Mouse (Mus musculus): ENCODE measurements at regions not wholly inside any gene's neighbourhood (a gene's known extent, or its start where the extent isn't known, plus 50 kb on each side); places are given as distances from the start of the nearest gene placed in this dataset.
"Not testable (repeated sequence)": the region's sequence is repeated elsewhere in the genome, so short reads cannot be mapped to it uniquely, and the experiment has no call there.

GRCm38 (mm10) chr16:86250021-86250420 is 348.4 kb upstream of the Adamts5 start:
- no peak overlapping the region for H3K27ac ChIP-seq
- DNase-seq (ENCODE audit: extremely low spot score in 1 of 2, low spot score in 2 of 2): no peak
- TF ChIP-seq CTCF (IDR thresholded peaks at IDR 0.05): no peak
- intact Hi-C loops (cut with DNase I): no loop called here
- no peak overlapping the region for H3K4me3 ChIP-seq

- no peak for DNase-seq (ENCODE audit: extremely low spot score in 1 of 2, low spot score in 2 of 2)
- Histone ChIP-seq H3K4me3 (no peak overlapping the region), H3K27ac (no peak overlapping the region)
- TF ChIP-seq CTCF (IDR thresholded peaks at IDR 0.05): no peak
- intact Hi-C loops (cut with DNase I): no loop called here
Measured at GRCm38 (mm10) chr16:86244191-86244590, 342.6 kb upstream of the Adamts5 start.

GRCm38 (mm10) chr16:86242766-86243510 is 341.3 kb upstream of the Adamts5 start:
- DNase-seq (ENCODE audit: extremely low spot score in 1 of 2, low spot score in 2 of 2): no peak
- Histone ChIP-seq H3K27ac (no peak overlapping the region), H3K4me3 (no peak overlapping the region)
- intact Hi-C loops (cut with DNase I): no loop called here
- TF ChIP-seq CTCF (IDR thresholded peaks at IDR 0.05): no peak

GRCm38 (mm10) chr16:86222997-86223396 is 321.4 kb upstream of the Adamts5 start:
- Histone ChIP-seq H3K27ac (no peak overlapping the region), H3K4me3 (no peak overlapping the region)
- DNase-seq (ENCODE audit: extremely low spot score in 1 of 2, low spot score in 2 of 2): no peak
- TF ChIP-seq CTCF (IDR thresholded peaks at IDR 0.05): no peak
- intact Hi-C loops (cut with DNase I): no loop called here

GRCm38 (mm10) chr16:86210547-86210946 is 308.9 kb upstream of the Adamts5 start:
- DNase-seq (ENCODE audit: extremely low spot score in 1 of 2, low spot score in 2 of 2): no peak
- H3K27ac ChIP-seq: no peak overlapping the region
- no peak overlapping the region for H3K4me3 ChIP-seq
- TF ChIP-seq CTCF (IDR thresholded peaks at IDR 0.05): no peak
- intact Hi-C loops (cut with DNase I): no loop called here

- Histone ChIP-seq H3K4me3 (no peak overlapping the region), H3K27ac (no peak overlapping the region)
- intact Hi-C loops (cut with DNase I): no loop called here
Measured at GRCm38 (mm10) chr16:86209319-86209718, 307.7 kb upstream of the Adamts5 start.

GRCm38 (mm10) chr16:86189874-86190273 is 288.2 kb upstream of the Adamts5 start:
- no peak for DNase-seq (ENCODE audit: extremely low spot score in 1 of 2, low spot score in 2 of 2)
- H3K4me3 ChIP-seq: no peak overlapping the region
- H3K27ac ChIP-seq: no peak overlapping the region
- no peak for TF ChIP-seq CTCF (IDR thresholded peaks at IDR 0.05)
- intact Hi-C loops (cut with DNase I): no loop called here

More at GRCm38 (mm10) chr16:86209319-86209718, 307.7 kb upstream of the Adamts5 start:
- DNase-seq (ENCODE audit: extremely low spot score in 1 of 2, low spot score in 2 of 2): no peak
- TF ChIP-seq CTCF (IDR thresholded peaks at IDR 0.05): no peak

- no peak overlapping the region for H3K4me3 ChIP-seq
- no peak for DNase-seq (ENCODE audit: extremely low spot score in 1 of 2, low spot score in 2 of 2)
- TF ChIP-seq CTCF (IDR thresholded peaks at IDR 0.05): no peak
- H3K27ac ChIP-seq: no peak overlapping the region
- intact Hi-C loops (cut with DNase I): no loop called here
Measured at GRCm38 (mm10) chr16:86188966-86189365, 287.3 kb upstream of the Adamts5 start.

GRCm38 (mm10) chr16:86187609-86188008 is 286.0 kb upstream of the Adamts5 start:
- intact Hi-C loops (cut with DNase I); H3K27ac ChIP-seq; DNase-seq (ENCODE audit: extremely low spot score in 1 of 2, low spot score in 2 of 2); H3K4me3 ChIP-seq: not testable (repeated sequence)

- Histone ChIP-seq H3K4me3 (no peak overlapping the region), H3K27ac (no peak overlapping the region)
- DNase-seq (ENCODE audit: extremely low spot score in 1 of 2, low spot score in 2 of 2): no peak
- TF ChIP-seq CTCF (IDR thresholded peaks at IDR 0.05): no peak
- intact Hi-C loops (cut with DNase I): no loop called here
Measured at GRCm38 (mm10) chr16:86159021-86159815, 257.6 kb upstream of the Adamts5 start.

GRCm38 (mm10) chr16:86138171-86138570 is 236.5 kb upstream of the Adamts5 start:
- TF ChIP-seq CTCF (IDR thresholded peaks at IDR 0.05): no peak
- Histone ChIP-seq H3K27ac (no peak overlapping the region), H3K4me3 (no peak overlapping the region)
- intact Hi-C loops (cut with DNase I): no loop called here
- no peak for DNase-seq (ENCODE audit: extremely low spot score in 1 of 2, low spot score in 2 of 2)

GRCm38 (mm10) chr16:86136169-86136568 is 234.5 kb upstream of the Adamts5 start:
- Histone ChIP-seq H3K27ac (no peak overlapping the region), H3K4me3 (no peak overlapping the region)
- DNase-seq (ENCODE audit: extremely low spot score in 1 of 2, low spot score in 2 of 2): no peak
- intact Hi-C loops (cut with DNase I): no loop called here
- no peak for TF ChIP-seq CTCF (IDR thresholded peaks at IDR 0.05)
